Mouse (Mus musculus): ENCODE measurements around the gene Etfb.

Etfb gene

GRCm38 (mm10) chr7:43448246-43448645 lies 4.4 kb downstream of the Etfb start:
- DNase-seq (ENCODE audit: low spot score in 2 of 2): no peak

- no peak for DNase-seq (ENCODE audit: low spot score in 2 of 2)
These were observed 5.9 kb downstream of the Etfb start for GRCm38 (mm10) chr7:43449811-43450210.

GRCm38 (mm10) chr7:43451726-43452125 lies 7.8 kb downstream of the Etfb start:
- DNase-seq (ENCODE audit: low spot score in 2 of 2): no peak

- DNase-seq (ENCODE audit: low spot score in 2 of 2): no peak
These were observed 8.7 kb downstream of the Etfb start for GRCm38 (mm10) chr7:43452609-43453008.

- DNase-seq (ENCODE audit: low spot score in 2 of 2): no peak
These were observed 9.9 kb downstream of the Etfb start for GRCm38 (mm10) chr7:43453599-43454355.

- DNase-seq (ENCODE audit: low spot score in 2 of 2): no peak
These were observed 10.5 kb downstream of the Etfb start for GRCm38 (mm10) chr7:43454371-43454770.

- no peak for DNase-seq (ENCODE audit: low spot score in 2 of 2)
These were observed 19.0 kb downstream of the Etfb start, which contains the start of gene Vsig10l for GRCm38 (mm10) chr7:43462851-43463250. Gene Vsig10l (plus strand): TSS chr7:43463151.

GRCm38 (mm10) chr7:43463976-43464375 lies 20.1 kb downstream of the Etfb start:
- DNase-seq (ENCODE audit: low spot score in 2 of 2): no peak

- DNase-seq (ENCODE audit: low spot score in 2 of 2): no peak
These were observed 21.0 kb downstream of the Etfb start for GRCm38 (mm10) chr7:43464864-43465343.

- DNase-seq (ENCODE audit: low spot score in 2 of 2): peak; percentile 63 to 82
These were observed 21.6 kb downstream of the Etfb start for GRCm38 (mm10) chr7:43465344-43466098.

- DNase-seq (ENCODE audit: low spot score in 2 of 2): peak in 1 of 2 experiments; percentile 69
These were observed 22.3 kb downstream of the Etfb start for GRCm38 (mm10) chr7:43466099-43466694.

- DNase-seq (ENCODE audit: low spot score in 2 of 2): peak in 1 of 2 experiments; percentile 43
These were observed 26.5 kb downstream of the Etfb start for GRCm38 (mm10) chr7:43470373-43470772.

GRCm38 (mm10) chr7:43475706-43476105 lies 31.8 kb downstream of the Etfb start:
- no peak for DNase-seq (ENCODE audit: low spot score in 2 of 2)

- no peak for DNase-seq (ENCODE audit: low spot score in 2 of 2)
These were observed 32.5 kb downstream of the Etfb start for GRCm38 (mm10) chr7:43476376-43476775.

GRCm38 (mm10) chr7:43481191-43481590 lies 37.3 kb downstream of the Etfb start:
- peak; percentile 74 to 77 for DNase-seq (ENCODE audit: low spot score in 2 of 2)

- DNase-seq (ENCODE audit: low spot score in 2 of 2): no peak
These were observed 38.3 kb downstream of the Etfb start for GRCm38 (mm10) chr7:43482090-43482716.

GRCm38 (mm10) chr7:43483236-43483635 lies 39.4 kb downstream of the Etfb start:
- no peak for DNase-seq (ENCODE audit: low spot score in 2 of 2)

- peak in 1 of 2 experiments; percentile 46 for DNase-seq (ENCODE audit: low spot score in 2 of 2)
These were observed 44.8 kb downstream of the Etfb start for GRCm38 (mm10) chr7:43488646-43489045.

- DNase-seq (ENCODE audit: low spot score in 2 of 2): no peak
These were observed 45.8 kb downstream of the Etfb start, which contains the start of gene Iglon5 for GRCm38 (mm10) chr7:43489631-43490125. Gene Iglon5 (minus strand): TSS chr7:43490075.

- peak in 1 of 2 experiments; percentile 71 for DNase-seq (ENCODE audit: low spot score in 2 of 2)
These were observed 46.3 kb downstream of the Etfb start for GRCm38 (mm10) chr7:43490182-43490584.

GRCm38 (mm10) chr7:43490861-43491260 lies 47.0 kb downstream of the Etfb start:
- no peak for DNase-seq (ENCODE audit: low spot score in 2 of 2)

All from left cerebral cortex, adult 9 months (tissue).